Mouse (Mus musculus) C2C12 (cell line): ENCODE results near the gene Atp8b5.

ENCODE experiments used
- CTCF ChIP-seq: IDR thresholded peaks from one replicate; pipeline ENCODE4 v1.5.1; 2011; ENCODE audit not compliant: control insufficient read depth, insufficient read depth, insufficient read length
- MYOG ChIP-seq: IDR thresholded peaks from one replicate; pipeline ENCODE4 v1.6.1; 2011; ENCODE audit not compliant: control insufficient read depth, insufficient read length; ENCODE audit errors: extremely low read depth

DNA sequence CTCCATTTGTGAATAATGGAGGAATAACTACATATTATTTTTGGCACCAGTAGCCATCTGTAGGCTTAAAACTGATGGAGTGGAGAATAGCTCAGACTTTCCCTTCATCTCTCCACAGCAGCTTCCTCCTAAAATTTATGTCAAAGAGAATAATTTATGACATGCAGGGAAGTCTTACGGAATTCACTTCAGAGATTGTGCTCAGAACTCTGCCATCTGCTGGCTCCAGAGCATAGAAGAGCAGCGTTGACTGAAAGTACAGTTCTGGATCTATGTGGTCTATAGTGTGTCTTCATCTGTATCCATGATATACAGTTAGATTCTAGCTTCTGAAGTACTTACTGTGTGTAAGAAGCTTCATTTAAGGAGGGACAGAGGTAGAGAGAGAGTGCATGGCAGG, 22.9 kb upstream of the Atp8b5 start:
- TF ChIP-seq CTCF (no peak), MYOG (no peak)
